Mouse (Mus musculus) neural tube, embryonic 10.5 days (tissue): Measurements from ENCODE around the gene Xbp1.
A peak's percentile ranks its signal among the peaks of the same experiment; 100 is the strongest.
"Not testable (repeated sequence)": the region's sequence is repeated elsewhere in the genome, so short reads cannot be mapped to it uniquely, and the experiment has no call there.

ENCODE experiments used
- DNase-seq: peaks from one replicate; pipeline ENCODE4 v3.0.0-alpha.2; 2017; ENCODE audit warnings: low spot score; ENCODE audit errors: extremely low spot score

Gene Xbp1

GRCm38 (mm10) chr11:5520412-5521265 lies at the start of gene Xbp1:
Xbp1 (plus strand) TSS chr11:5520659.
- DNase-seq = peak; percentile 99

- DNase-seq = peak; percentile 81
Observed at GRCm38 (mm10) chr11:5474130-5474529, 46.3 kb upstream of the Xbp1 start.

- not testable (repeated sequence) for DNase-seq
Observed at GRCm38 (mm10) chr11:5475556-5476118, 44.8 kb upstream of the Xbp1 start.

GRCm38 (mm10) chr11:5476806-5477205 lies 43.7 kb upstream of the Xbp1 start:
- no peak for DNase-seq

- DNase-seq = no peak
Observed at GRCm38 (mm10) chr11:5478193-5478592, 42.3 kb upstream of the Xbp1 start.

GRCm38 (mm10) chr11:5478831-5479230 lies 41.6 kb upstream of the Xbp1 start:
- DNase-seq = no peak

GRCm38 (mm10) chr11:5482581-5482980 lies 37.9 kb upstream of the Xbp1 start:
- no peak for DNase-seq

- DNase-seq = peak; percentile 86
Observed at GRCm38 (mm10) chr11:5485193-5486011, 35.1 kb upstream of the Xbp1 start.

- not testable (repeated sequence) for DNase-seq
Observed at GRCm38 (mm10) chr11:5489433-5489832, 31.0 kb upstream of the Xbp1 start.

GRCm38 (mm10) chr11:5490989-5491656 lies 29.3 kb upstream of the Xbp1 start:
- no peak for DNase-seq

GRCm38 (mm10) chr11:5491912-5492311 lies 28.5 kb upstream of the Xbp1 start:
- DNase-seq = no peak

GRCm38 (mm10) chr11:5493869-5494268 lies 26.6 kb upstream of the Xbp1 start:
- DNase-seq = peak; percentile 54

GRCm38 (mm10) chr11:5495286-5495832 lies 25.1 kb upstream of the Xbp1 start:
- no peak for DNase-seq

GRCm38 (mm10) chr11:5495906-5496305 lies 24.6 kb upstream of the Xbp1 start:
- no peak for DNase-seq

GRCm38 (mm10) chr11:5496559-5497248 lies 23.8 kb upstream of the Xbp1 start:
- DNase-seq = no peak

- DNase-seq = no peak
Observed at GRCm38 (mm10) chr11:5498422-5498821, 22.0 kb upstream of the Xbp1 start.

- DNase-seq = no peak
Observed at GRCm38 (mm10) chr11:5498931-5499661, 21.4 kb upstream of the Xbp1 start.

- DNase-seq = no peak
Observed at GRCm38 (mm10) chr11:5499961-5500644, 20.4 kb upstream of the Xbp1 start.
